Mouse (Mus musculus) thymus, postnatal 0 days (tissue): ENCODE results near the gene Npr1. TPM values are rescaled to one million over a fixed set of nuclear protein-coding genes. Genes with fewer than 3 reads are reported as not detected.

Experiments used
- DNase-seq: peaks from one replicate; pipeline ENCODE4 v3.0.0-alpha.2; 2015; ENCODE audit warnings: low spot score
- polyA plus RNA-seq: library from polyadenylated mRNA; unstranded; fragments of >200 nt; fragmentation: Nextera tagmentation; extraction: Ambion mirVana; gene quantifications from 2 replicates; pipeline ENCODE4 v1.2.1, GENCODE M21; 2015

Gene Npr1
- 2.5 and 2.6 TPM in 2 replicates for polyA plus RNA-seq

DNA sequence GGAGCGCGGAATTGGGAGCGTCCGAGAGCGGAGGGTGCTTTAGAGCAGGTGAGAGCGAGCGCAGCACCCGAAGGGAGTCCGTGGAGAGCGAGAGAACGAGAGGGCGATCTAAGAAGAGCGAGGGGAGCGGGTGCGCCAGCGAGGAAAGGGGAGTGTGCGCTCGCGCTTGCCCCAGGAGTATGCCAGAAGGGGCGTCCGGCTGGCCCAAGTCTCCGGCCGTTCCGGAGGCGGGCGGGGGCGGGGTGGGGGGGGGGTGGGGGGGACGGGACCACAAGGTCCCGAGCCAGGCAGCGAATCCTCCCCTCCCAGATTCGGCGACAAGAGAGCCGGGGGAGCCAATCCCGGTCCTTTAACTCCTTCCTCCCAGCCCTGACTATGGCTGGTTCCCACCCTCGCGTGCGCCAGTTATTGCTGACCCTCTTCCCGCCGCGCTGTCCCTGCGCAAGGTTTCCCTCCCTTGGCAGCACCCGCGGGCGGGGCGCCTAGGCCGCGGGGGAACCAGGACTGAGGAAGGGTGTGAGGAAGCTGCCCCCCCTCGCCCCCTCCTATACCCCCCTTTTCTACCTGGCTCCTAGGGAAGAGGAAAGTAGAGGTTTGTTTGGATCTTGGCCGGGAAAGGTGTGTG is at the start of gene Npr1:
Gene Npr1 (minus strand): TSS at position 181 of the 625 bp plus-strand sequence.
- DNase-seq: no peak

DNA sequence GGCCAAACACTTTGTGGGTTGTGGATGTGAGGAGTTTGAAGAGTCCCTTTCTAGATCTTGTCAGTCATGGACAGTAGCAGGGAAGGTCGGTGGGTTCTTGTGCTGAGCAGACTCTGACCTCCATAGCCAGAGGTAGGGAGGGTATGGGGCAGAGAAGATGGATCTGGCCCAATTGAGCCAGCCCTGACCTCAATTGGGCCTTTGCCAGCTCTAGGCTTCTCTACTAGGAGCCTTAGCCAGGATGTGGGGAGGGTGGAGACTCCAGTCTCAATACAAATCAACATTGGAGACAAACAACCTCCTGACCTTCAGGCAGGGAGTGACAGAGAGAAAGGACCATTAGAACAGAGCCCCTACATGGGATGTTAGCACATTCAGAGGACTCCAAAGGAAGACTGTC is 49.6 kb upstream of the Npr1 start:
- no peak for DNase-seq

DNA sequence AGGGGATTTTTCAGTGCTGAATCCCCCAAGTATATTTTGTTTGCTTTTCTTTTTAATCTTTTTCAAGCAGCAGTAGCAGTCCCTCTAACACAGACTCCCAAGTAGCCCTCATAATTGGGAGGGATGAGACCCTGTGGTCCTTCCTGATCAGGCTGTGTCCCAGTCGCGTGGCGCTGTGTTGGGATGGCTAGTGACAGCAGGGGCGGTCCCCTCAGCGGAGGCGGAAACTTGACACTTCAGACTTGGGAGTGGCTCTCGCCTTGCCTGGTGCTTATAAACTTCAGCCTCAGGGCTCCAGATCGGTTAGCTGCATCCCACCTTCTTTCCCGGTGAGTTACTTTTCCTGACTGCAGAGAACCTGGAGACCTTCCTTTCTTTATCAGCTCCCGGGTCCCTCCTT is 49.0 kb upstream of the Npr1 start:
- peak; percentile 48 for DNase-seq

DNA sequence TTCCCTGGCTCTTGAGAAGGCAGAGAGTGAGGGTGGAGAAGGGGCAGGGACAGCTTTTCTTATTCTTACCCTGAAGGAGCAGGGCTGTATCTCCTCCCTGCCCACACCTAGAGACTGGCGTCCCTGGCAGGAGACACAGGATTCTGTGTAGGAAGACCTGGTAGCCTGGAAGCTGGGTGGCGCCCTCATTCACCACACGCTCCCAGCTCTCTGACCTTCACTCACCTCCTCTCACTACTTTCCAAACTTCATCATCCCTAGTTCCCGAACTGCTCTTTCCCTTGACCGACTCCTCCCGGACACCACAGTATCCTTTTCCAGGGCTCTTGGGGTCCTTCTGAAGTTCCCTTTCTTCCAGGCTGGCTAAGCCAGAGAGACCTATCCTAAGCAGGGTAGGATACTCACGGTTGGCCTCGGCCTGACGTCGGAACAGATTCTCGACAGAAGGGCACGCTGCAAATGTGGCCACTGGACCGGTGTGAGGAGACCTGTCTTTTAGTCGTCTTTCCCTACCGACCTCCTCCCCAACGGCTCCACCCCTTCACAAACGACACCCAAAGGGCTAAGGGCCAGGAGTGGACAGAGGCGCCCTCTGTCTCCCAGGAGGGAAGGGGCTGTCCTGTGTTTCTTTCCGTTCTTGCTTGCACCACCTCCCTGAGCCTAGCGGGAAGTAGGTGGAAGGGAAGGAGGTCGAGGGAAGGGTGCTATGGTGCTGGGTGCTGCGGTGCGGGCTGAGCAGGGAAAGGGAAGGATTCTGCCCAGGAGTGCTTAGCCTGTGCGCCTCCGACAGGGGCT is 48.3 kb upstream of the Npr1 start, which contains the start of the genes S100a1 and S100a13:
Gene S100a1 (minus strand): TSS at position 597 of the 795 bp plus-strand sequence.
Gene S100a13 (plus strand): TSS at position 640 of the 795 bp plus-strand sequence.
- DNase-seq: no peak

DNA sequence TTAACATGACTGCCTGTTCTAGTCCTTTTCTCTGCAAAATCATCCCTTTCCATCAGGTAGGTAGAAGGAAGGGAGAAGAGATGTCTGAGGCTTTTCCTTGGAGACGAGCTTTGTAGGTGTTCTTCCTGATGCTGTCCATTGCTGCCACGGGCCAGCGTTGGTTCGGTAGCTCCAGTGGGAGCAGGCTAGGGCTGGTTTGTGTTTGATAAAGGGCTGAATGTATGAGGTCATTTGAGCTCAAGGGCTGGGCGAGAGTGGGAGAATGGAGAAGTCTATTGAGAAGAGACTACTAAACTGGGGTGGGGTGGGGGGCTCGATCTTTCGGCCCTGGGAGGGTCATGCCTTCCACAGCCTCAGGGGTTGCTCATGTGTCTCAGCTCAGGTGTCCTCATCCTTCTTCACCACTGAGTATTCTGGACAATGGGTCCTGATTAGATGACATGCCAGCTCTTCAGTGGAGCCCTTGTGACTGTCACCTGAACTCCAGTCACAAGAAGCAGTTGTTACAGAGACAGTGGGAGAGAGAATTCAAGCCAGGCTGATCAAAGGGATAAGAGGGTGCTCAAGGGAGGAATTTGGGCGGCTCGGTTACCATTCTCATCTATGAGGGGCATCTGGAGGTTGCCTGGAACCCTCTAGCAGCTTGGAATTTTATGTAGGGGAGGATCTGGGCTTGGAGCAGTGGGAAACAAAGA is 47.4 kb upstream of the Npr1 start:
- DNase-seq: no peak

DNA sequence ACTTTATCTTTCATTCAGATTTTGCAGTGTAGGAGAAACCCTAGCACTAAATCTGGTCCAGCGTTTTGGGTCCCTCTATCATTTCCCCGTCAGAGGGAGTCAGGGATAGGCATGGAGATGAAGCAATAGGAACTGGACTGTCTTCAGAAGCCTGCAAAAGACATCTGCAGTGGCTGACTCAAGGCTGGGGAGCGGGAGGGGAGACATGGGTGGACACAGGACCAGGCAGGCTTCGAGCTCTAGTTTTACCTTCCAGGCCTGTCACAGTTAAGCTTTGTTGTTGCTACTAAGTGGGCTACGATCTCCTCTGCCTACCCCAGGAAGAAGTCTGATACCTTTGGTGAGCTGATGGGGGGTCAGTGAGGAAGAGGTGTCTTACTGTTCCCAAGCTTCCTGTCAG is 46.6 kb upstream of the Npr1 start:
- no peak for DNase-seq

DNA sequence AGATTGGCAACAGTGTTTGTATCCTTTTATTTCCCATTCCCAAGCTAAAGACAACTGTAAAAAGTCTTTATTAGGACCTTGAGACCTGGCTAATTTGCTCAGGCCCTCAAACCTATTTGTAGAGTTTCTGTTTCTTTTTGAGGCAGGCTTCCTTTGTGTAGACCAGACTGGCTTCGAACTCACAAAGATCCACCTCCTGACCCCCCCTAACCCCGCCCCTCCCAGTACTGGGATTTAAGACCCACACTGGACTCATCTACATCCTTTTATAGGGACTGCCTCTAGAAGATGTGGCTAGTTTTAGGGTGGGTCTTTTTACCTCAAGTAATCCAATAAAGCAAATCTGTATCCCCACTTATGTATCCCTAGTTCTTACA is 44.1 kb upstream of the Npr1 start:
- no peak for DNase-seq

DNA sequence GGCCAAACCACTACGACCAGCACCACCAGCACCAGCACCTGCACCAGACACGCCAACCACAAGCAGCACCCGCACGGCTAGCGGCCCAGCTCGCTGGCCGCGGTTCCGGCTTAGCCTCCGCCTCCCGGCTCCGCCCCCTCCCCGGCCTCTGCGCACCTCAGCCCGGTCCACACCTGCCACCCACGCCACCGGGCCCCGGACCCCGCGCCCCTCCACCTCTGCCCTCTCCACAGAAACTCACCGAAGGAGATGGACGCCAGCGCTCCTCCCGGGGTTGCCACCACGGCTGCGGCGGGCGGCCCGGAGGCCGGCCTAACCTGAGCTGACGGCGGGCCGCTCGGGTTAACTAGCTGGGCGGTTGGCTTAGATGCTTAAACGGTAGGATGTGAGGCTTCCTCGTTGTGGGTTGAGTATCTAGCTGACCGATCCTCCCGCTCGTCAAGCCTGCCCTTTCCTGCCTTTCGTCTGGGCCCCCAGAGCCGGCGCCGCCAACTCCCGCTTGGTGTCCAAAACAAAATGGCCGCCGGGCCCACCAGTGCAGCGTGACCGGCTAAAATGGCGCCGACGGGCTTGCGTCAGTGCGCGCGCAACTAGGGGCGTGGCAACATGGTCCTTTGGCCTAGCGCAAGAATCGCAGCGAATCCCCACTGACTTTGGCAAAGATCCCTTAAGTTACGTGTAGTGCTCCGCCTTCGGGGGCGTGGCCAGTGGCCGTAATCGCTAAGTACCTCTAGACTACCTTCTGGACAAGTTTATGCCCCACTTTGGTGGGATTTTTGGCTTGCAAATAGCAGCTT is 43.5 kb upstream of the Npr1 start, which contains the start of gene Chtop:
Gene Chtop (minus strand): TSS at position 549 of the 797 bp plus-strand sequence.
- peak; percentile 99 for DNase-seq

DNA sequence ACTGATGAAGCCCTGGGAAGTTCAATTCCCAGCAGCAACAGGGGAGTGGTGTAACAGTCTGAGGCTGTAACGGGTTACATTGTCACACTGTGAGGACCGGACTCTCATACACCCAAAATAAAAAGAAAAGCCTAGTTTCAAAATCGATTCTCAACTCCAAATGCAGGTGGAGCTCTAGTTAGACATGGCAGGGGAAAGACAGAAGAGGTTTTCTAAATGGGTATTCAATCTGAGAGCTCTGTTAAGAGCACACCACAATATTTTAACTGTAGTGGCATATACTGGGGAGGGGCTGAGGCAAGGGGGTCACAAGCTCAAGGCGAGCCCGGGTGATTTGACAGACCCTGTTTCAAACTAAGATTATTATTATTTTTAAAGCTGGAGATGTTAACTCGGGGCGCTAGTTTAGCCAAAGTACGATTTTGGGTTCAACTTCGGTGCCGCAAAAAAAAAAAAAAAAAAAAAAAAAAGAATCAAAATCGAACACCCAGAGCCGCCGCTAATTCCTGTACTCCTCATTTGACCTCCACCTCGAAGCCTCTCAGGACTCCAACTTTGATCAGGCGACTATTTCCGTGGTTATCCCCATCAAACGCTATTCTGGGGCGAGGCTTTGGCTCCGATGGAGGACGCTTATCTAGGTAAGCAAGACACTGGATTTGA is 42.8 kb upstream of the Npr1 start:
- DNase-seq: no peak

DNA sequence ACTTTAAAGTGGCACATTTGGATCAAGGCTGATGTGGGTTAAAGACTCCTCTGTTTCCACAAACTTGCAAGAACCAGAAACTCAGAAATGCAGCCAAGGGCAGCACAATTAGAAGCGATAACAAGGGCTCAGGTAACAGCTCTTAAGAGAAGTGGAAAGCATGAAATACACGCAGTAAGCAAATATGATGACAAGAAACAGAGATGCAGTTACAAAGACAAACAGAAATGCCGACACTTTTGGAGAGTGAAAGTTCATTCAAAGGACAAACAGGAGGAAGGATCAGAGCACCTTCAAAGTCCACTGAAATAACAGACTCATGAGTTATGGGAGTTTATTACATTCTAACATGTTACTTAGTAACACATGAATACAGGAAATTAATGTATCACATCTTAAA is 40.7 kb upstream of the Npr1 start:
- DNase-seq: no peak

DNA sequence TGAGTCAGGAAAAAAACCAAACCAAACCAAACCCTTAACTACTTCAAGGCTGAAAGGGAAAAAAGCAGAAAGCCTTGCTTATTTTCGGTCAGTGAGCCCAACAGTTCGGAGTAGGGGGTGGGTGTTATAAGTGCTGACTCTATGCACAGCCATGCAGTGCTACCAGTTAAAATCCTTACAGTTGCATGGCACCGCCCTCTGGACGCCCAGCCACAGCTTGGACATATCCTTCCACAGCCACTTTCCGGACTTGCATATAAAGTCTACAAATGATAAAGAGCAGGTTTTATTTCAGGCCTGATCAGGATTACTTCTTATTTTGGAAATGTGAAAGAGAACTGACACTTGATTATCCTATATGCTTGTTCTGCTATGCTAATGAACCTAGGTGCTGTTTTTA is 39.5 kb upstream of the Npr1 start:
- no peak for DNase-seq

DNA sequence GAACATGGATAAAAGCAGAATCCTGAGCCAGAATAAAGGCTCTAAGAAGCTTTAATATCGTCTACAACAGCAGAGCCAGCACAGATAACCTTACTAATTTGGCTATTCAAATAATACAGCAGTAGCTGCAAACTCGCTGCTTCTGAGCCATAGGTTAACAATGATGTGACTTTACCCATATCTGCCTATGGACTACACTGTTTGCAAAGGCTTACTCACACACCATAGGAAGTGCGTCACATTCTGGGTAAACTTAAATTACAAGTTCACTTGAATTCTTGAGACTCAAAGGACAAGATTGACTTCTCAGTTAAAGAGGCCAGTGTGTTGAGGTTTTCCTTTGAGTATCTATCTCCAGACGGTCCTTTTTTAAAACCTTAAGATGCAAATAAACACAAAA is 37.8 kb upstream of the Npr1 start:
- no peak for DNase-seq

DNA sequence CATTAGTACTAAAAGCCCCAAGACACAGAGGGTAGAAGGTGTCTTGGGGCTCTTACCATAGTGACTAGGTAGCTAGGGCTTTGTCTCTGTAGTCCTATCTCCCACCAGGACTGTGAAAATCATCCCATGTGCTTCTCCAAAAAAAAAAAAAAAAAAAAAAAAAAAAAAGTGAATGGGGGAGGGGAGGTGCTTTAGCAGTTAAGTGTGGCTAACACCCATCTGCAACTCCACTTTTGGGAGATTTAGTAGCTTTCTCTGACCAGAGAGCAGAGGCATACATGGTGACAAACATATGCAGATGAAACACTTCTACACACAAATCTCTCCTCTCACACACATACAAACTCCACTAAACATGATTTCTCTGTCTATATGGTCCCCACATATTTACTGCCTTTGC is 31.9 kb upstream of the Npr1 start:
- no peak for DNase-seq

DNA sequence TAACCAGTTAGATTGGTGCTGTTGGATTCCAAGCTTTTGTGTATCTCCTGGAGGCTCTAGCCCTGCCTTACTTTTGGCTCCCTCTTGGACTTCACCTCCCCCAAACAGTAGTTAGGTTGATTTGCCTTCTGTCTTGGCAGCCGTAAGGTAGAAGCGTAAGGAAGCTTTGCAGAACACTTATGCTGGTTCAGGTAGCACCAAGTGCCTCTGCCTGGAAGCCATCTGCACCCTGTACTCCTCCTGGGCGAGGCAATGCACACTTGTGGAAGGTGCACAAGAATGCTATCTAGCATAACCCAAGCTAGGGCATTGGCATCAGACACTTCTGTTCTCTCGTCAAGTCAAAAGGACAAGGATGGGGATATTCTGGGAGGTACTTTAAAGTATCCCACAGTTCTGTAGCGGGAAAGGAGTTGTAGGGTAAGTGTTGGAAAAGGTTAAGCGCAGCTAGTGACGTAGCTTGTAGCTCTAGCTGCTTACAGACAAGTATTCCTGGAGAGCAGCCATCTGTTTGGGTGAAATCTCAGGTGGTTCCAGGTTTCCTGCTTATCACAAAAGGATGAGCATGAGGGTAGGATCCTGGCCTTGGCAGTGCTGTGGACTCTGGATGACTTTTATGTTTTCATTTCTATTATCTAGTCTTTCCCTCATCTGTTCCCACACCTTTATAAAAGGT is 30.3 kb upstream of the Npr1 start:
- DNase-seq: no peak

DNA sequence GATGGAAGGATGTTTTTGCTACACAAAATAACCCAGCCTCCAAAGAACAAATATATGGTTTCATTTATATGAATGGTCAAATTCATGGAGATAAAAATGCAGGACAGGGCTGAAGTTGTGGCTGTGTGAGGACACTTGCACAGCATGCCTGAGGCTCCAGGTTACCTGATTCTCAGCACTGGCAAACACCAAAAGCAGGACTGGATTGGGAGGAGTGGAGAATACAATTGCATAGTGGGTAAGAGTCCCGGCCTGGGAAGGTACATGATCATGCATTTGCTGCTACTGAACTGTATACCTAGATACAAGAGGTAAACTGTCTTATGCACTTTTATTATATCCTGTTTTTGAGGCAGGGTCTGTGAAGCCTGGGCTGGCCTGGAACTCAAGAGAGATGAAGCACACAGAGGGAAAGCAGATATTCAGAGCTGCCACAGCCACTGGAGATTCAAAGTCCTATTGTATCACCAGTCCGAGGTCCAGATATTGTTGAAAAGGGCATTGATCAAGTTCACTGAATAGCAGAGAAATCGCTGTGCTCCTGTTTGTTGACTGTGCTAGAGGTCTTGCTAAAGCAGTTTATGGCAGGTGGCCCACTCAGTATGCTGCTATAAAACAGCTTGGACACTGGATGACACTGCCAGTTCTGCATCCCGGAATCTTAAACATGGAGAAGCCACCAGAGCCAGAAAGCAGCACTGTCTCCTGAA is 28.3 kb upstream of the Npr1 start:
- no peak for DNase-seq

DNA sequence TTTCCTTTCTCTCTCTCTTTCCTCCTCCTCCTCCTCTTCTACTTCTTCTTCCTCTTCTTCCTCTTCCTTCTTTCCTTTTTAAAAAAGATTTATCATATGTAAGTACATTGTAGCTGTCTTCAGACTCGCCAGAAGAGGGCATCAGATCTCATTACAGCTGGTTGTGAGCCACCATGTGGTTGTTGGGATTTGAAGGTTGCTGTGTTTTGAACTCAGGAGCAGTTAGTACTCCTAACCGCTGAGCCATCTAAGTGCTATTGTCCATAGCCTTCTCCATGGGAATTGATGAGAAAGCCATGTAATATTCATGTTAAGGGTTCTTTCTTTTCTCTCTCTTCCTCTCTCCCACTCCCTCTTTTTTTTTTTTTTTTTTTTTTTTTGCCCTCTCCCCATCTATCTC is 25.7 kb upstream of the Npr1 start:
- DNase-seq: peak; percentile 40

DNA sequence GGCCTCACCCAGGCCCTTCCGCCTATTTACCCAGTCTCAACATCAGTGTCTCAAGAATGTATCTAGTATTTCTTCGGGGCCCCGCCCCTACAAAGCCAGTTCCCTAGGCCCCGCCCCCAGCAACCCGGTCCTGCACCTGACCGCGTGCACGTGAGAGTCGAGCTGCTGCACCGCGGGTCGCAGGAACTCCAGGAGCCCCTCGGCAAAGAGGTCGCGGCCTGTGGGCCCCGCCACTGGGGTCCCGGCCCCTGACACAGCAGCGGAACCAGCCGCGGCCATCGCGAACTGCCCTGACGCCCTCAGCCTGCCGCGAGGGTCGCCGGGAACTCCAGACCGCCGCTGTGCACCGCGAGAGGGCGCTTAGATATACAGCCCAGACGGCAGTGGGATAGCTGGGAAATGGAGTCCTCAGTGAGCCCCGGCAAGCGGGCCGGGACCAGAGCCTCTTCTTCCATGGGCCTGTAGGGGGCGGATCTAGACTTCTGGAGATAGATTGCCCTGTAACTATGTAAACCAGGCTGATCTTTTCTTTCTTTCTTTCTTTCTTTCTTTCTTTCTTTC is 25.1 kb upstream of the Npr1 start, which contains the start of gene Snapin:
Gene Snapin (minus strand): TSS at position 338 of the 561 bp plus-strand sequence.
- DNase-seq: peak; percentile 95

DNA sequence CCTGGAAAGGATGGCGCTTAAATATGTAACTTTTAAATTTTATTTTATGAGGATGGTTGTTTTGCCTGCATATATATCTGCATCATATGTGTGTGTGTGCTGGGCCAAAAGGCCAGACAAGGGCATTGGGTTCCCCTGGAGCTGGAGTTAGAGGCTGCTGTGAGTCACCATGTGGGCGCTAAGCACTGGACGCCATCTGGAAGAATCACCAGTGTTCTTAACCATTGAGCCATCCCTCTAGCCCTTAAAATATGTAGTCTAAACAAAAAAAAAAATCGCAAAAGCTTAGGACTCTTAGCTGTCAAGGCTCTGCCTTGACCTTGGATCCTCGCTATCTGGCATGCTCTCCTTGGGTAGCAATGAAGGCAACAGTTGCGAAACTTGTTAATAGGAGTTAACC is 22.9 kb upstream of the Npr1 start:
- DNase-seq: no peak

DNA sequence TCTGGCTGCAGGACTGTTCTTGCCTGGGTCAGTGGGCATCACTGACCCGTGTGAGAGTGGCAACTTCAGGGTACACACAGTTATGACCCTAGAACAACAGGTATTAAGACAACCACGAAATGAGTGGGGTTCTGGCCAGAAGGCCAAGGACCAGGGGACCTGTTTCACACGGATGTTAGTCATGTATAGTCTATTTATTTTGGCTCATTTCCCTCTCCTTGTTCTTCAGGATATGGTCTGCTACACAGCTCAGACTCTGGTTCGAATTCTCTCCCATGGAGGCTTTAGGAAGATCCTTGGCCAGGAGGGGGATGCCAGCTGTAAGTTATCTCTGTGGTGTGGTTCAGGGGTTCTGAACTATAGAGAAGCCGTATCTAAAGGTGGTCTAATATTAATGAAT is 21.3 kb upstream of the Npr1 start:
- no peak for DNase-seq
